Mouse (Mus musculus) heart, postnatal 0 days (tissue): ENCODE results near the gene Slc6a16. TPM values are rescaled to one million over a fixed set of nuclear protein-coding genes. Genes with fewer than 3 reads are reported as not detected.

Experiments used
- ATAC-seq: fragments of 200-750 bp; cut with Nextera tagmentation; 2 replicates; pipeline ENCODE4 v1.8.0; 2017; ENCODE audit warnings: low read depth, moderate number of reproducible peaks, moderate library complexity; ENCODE audit not compliant: insufficient read depth
- DNase-seq: peaks from one replicate; pipeline ENCODE4 v3.0.0-alpha.2; 2016; ENCODE audit warnings: low spot score
- H3K27ac ChIP-seq: fragments of 300-500 bp; sonication (generic); 2 replicates; pipeline ENCODE4 v1.5.1; 2014; ENCODE audit warnings: low read depth, mild to moderate bottlenecking
- H3K27me3 ChIP-seq: fragments of 300-500 bp; sonication (generic); 2 replicates; pipeline ENCODE4 v1.6.1; 2014; ENCODE audit warnings: low read length, mixed read lengths; ENCODE audit not compliant: control insufficient read depth, insufficient read depth
- H3K36me3 ChIP-seq: fragments of 300-500 bp; sonication (generic); replicated peaks from 2 replicates; pipeline ENCODE4 v1.6.1; 2014; ENCODE audit warnings: low read length, mixed read lengths; ENCODE audit not compliant: control insufficient read depth, insufficient read depth
- H3K4me1 ChIP-seq: fragments of 300-500 bp; sonication (generic); 2 replicates; pipeline ENCODE4 v1.6.1; 2014; ENCODE audit warnings: antibody characterized with exemption; ENCODE audit not compliant: control insufficient read depth, insufficient read depth
- H3K4me2 ChIP-seq: fragments of 300-500 bp; sonication (generic); 2 replicates; pipeline ENCODE4 v1.6.1; 2014; ENCODE audit warnings: low read depth, mild to moderate bottlenecking, low read length, moderate library complexity
- H3K4me3 ChIP-seq: fragments of 300-500 bp; sonication (generic); 2 replicates; pipeline ENCODE4 v1.5.1; 2014; ENCODE audit warnings: low read depth, low read length
- H3K9ac ChIP-seq: fragments of 300-500 bp; sonication (generic); replicated peaks from 2 replicates; pipeline ENCODE4 v1.6.1; 2014; ENCODE audit warnings: low read depth, low read length, mixed read lengths
- H3K9me3 ChIP-seq: fragments of 300-500 bp; sonication (generic); replicated peaks from 2 replicates; pipeline ENCODE4 v1.6.1; 2016; ENCODE audit warnings: low read length; ENCODE audit not compliant: control insufficient read depth
- CTCF ChIP-seq: IDR thresholded peaks from 2 replicates; pipeline ENCODE4 v1.5.1; 2016; ENCODE audit warnings: antibody characterized with exemption, control low read depth, low read depth
- EP300 ChIP-seq: IDR thresholded peaks from 2 replicates; pipeline ENCODE4 v1.6.1; 2016; ENCODE audit warnings: antibody characterized with exemption, low read depth
- WGBS: fragments of 180-500 bp; shearing (Covaris S2); extraction: QIAGEN DNeasy Blood & Tissue Kit; methylation state at CpG from one replicate; pipeline ENCODE4 v1.1.7; 2014; 5-methylcytosine and 5-hydroxymethylcytosine counted together
- polyA plus RNA-seq: library from polyadenylated mRNA; unstranded; fragments of >200 nt; fragmentation: Nextera tagmentation; extraction: Ambion mirVana; gene quantifications from 2 replicates; pipeline ENCODE4 v1.2.1, GENCODE M21; 2015
- total RNA-seq: library from RNA; depleted of rRNA; stranded (reverse); fragments of >200 nt; gene quantifications from 2 replicates; pipeline ENCODE4 v1.2.3, GENCODE M21; 2014; ENCODE audit warnings: low replicate concordance

Gene Slc6a16
- total and polyA plus RNA-seq, 2 experiments from 2014 or later: not detected

GRCm38 (mm10) chr7:45273672-45274071, 32.8 kb downstream of the Slc6a16 start:
- ATAC-seq (no peak), DNase-seq (no peak)
- no peaks in the 10 kb centered on the region for H3K36me3 ChIP-seq
- 82% methylated on average over 8 of the region's 8 CpGs for WGBS
- no peak overlapping the region for H3K27ac ChIP-seq
- H3K9ac ChIP-seq: no peak overlapping the region
- H3K4me2 ChIP-seq: no peak overlapping the region
- H3K4me1 ChIP-seq: no peaks in the 10 kb centered on the region
- no peaks in the 10 kb centered on the region; the same call in 1 of the 2 replicates for H3K9me3 ChIP-seq
- H3K27me3 ChIP-seq: no peaks in the 10 kb centered on the region
- TF ChIP-seq CTCF (no peak), EP300 (no peak)
- no peak overlapping the region for H3K4me3 ChIP-seq

GRCm38 (mm10) chr7:45277136-45277760, 36.4 kb downstream of the Slc6a16 start, which contains the start of gene Slc6a21:
Slc6a21 (plus strand) TSS chr7:45277513.
- Histone ChIP-seq H3K4me2 (peak within 1 kb of the TSS; percentile 61), H3K4me1 (no peaks in the 10 kb centered on the region), H3K4me3 (peak within 1 kb of the TSS; percentile 42), H3K9me3 (no peaks in the 10 kb centered on the region), H3K9ac (no peak within 1 kb of the TSS; the same call in 1 of the 2 replicates), H3K27ac (no peak within 1 kb of the TSS), H3K27me3 (no peaks in the 10 kb centered on the region), H3K36me3 (no peaks in the 10 kb centered on the region)
- WGBS: 8% methylated on average over 43 of the region's 44 CpGs
- DNase-seq (no peak), ATAC-seq (0 out of 2 replicates have a peak, but pooled peaks have one; percentile 24)
- TF ChIP-seq CTCF (peak; percentile 65), EP300 (no peak)

- Histone ChIP-seq H3K4me1 (no peaks in the 10 kb centered on the region), H3K4me3 (no peak overlapping the region), H3K27me3 (no peaks in the 10 kb centered on the region), H3K27ac (no peak overlapping the region), H3K9ac (no peak overlapping the region), H3K36me3 (no peaks in the 10 kb centered on the region), H3K9me3 (no peaks in the 10 kb centered on the region), H3K4me2 (no peak overlapping the region)
- ATAC-seq: no peak
- 87% methylated on average over 13 of the region's 13 CpGs for WGBS
- TF ChIP-seq CTCF: no peak
- no peak for TF ChIP-seq EP300
- no peak for DNase-seq
Measured at GRCm38 (mm10) chr7:45286486-45286885, 45.6 kb downstream of the Slc6a16 start.

GRCm38 (mm10) chr7:45296626-45297025, 55.7 kb downstream of the Slc6a16 start:
- Histone ChIP-seq H3K9ac (no peak overlapping the region), H3K36me3 (no peaks in the 10 kb centered on the region), H3K27ac (no peak overlapping the region), H3K9me3 (no peaks in the 10 kb centered on the region), H3K27me3 (no peaks in the 10 kb centered on the region), H3K4me1 (no peaks in the 10 kb centered on the region), H3K4me3 (no peak overlapping the region), H3K4me2 (no peak overlapping the region)
- ATAC-seq (no peak), DNase-seq (no peak)
- no peak for TF ChIP-seq CTCF
- no peak for TF ChIP-seq EP300
- 79% methylated on average over 1 of the region's 1 CpGs for WGBS

GRCm38 (mm10) chr7:45297563-45297962, 56.7 kb downstream of the Slc6a16 start:
- no peak overlapping the region for H3K4me3 ChIP-seq
- H3K36me3 ChIP-seq: peaks cover 7% of the 10 kb centered on the region; the same call in 1 of the 2 replicates
- DNase-seq: no peak
- TF ChIP-seq CTCF (no peak), EP300 (no peak)
- H3K27me3 ChIP-seq: no peaks in the 10 kb centered on the region
- no peaks in the 10 kb centered on the region for H3K4me1 ChIP-seq
- H3K27ac ChIP-seq: no peak overlapping the region
- ATAC-seq: no peak
- WGBS: 43% methylated on average over 3 of the region's 3 CpGs
- H3K9me3 ChIP-seq: no peaks in the 10 kb centered on the region
- H3K4me2 ChIP-seq: no peak overlapping the region
- no peak overlapping the region for H3K9ac ChIP-seq

- Histone ChIP-seq H3K27ac (no peak overlapping the region), H3K36me3 (peaks cover 28% of the 10 kb centered on the region), H3K4me3 (no peak overlapping the region), H3K9me3 (no peaks in the 10 kb centered on the region), H3K4me1 (no peaks in the 10 kb centered on the region), H3K4me2 (no peak overlapping the region), H3K9ac (no peak overlapping the region), H3K27me3 (no peaks in the 10 kb centered on the region)
- DNase-seq: peak; percentile 68
- TF ChIP-seq EP300: no peak
- TF ChIP-seq CTCF: peak; percentile 82
- peak; percentile 88 for ATAC-seq
- WGBS: 7% methylated on average over 5 of the region's 5 CpGs
Measured at GRCm38 (mm10) chr7:45299752-45300151, 58.9 kb downstream of the Slc6a16 start.
